Comparison of ENCODE assay signal across 20 mouse cellular contexts in genomic region chr4:140810458-140811260, GRCm38 (mm10). TPM values are rescaled to one million over a fixed set of nuclear protein-coding genes. Genes with fewer than 3 reads are reported as not detected.
DNase-seq lines count a peak whose midpoint lies in the region; ATAC-seq lines count a peak whose summit lies in the region.
"Had no signal": no experiment of that assay in that cellular context is flagged by ENCODE, and none has a peak within 500 bp of the region (broad histone marks: within the 10 kb centered on the region; RNA-seq: fewer than 3 reads in every experiment).

Padi3 (minus strand) TSS chr4:140810648.

- 80% methylated on average over 14 of the region's 16 CpGs for WGBS in forebrain, embryonic 10.5 days
- WGBS in forebrain, embryonic 12.5 days: 78% methylated on average over 15 of the region's 16 CpGs
- WGBS in embryonic facial prominence, embryonic 10.5 days: 72% methylated on average over 16 of the region's 16 CpGs

- no peak for DNase-seq in forebrain, embryonic 10.5 days (ENCODE audit: extremely low spot score, low spot score)
- DNase-seq in embryonic facial prominence, embryonic 10.5 days (ENCODE audit: low spot score): peak; percentile 41
- peak; percentile 73 for DNase-seq in thymus, postnatal 25 days
- DNase-seq in MN1 (ENCODE audit: low spot score): no peak
- no peak for DNase-seq in ovary, adult 18-20 months (ENCODE audit: low spot score)
- DNase-seq in kidney, adult 11 months: no peak
- DNase-seq: B cell, adult 2 months; cerebellum, adult 11-12 months; gastrocnemius, postnatal 25 days; kidney, adult 2 months; lung, postnatal 4 days; right cerebral cortex, postnatal 14 days had no signal

- H3K4me2 ChIP-seq in forebrain, embryonic 12.5 days: no peak within 1 kb of the TSS
- H3K4me2 ChIP-seq: hindbrain, embryonic 14.5 days had no signal

- H3K27ac ChIP-seq in forebrain, embryonic 10.5 days: 0 out of 2 replicates have a peak within 1 kb of the TSS, but pooled peaks have one; percentile 48
- H3K27ac ChIP-seq in forebrain, embryonic 12.5 days: no peak within 1 kb of the TSS
- peak within 1 kb of the TSS; percentile 5; the same call in 1 of the 2 replicates for H3K27ac ChIP-seq in embryonic facial prominence, embryonic 10.5 days (replicated peaks)
- H3K27ac ChIP-seq: hindbrain, embryonic 14.5 days; left cerebral cortex, adult 2 months had no signal

- H3K4me1 ChIP-seq in forebrain, embryonic 10.5 days: peaks cover 42% of the 10 kb centered on the region
- H3K4me1 ChIP-seq in forebrain, embryonic 12.5 days: peaks cover 22% of the 10 kb centered on the region
- peaks cover 45% of the 10 kb centered on the region for H3K4me1 ChIP-seq in embryonic facial prominence, embryonic 10.5 days

- H3K9ac ChIP-seq in forebrain, embryonic 12.5 days: no peak within 1 kb of the TSS
- H3K9ac ChIP-seq: hindbrain, embryonic 14.5 days had no signal

- no peak for ATAC-seq in forebrain, embryonic 12.5 days (ENCODE audit: low FRiP score)
- 0 out of 2 replicates have a peak, but pooled peaks have one; percentile 20 for ATAC-seq in megakaryocyte progenitor cell, adult 5-6 weeks (replicated peaks; ENCODE audit: poor library complexity)

- no peaks in the 10 kb centered on the region for H3K36me3 ChIP-seq in forebrain, embryonic 10.5 days (replicated peaks)
- no peaks in the 10 kb centered on the region for H3K36me3 ChIP-seq in forebrain, embryonic 12.5 days (replicated peaks)
- no peaks in the 10 kb centered on the region for H3K36me3 ChIP-seq in embryonic facial prominence, embryonic 10.5 days (replicated peaks)

- no peaks in the 10 kb centered on the region for H3K9me3 ChIP-seq in forebrain, embryonic 10.5 days
- no peaks in the 10 kb centered on the region for H3K9me3 ChIP-seq in forebrain, embryonic 12.5 days
- H3K9me3 ChIP-seq in embryonic facial prominence, embryonic 10.5 days: no peaks in the 10 kb centered on the region

- H3K4me3 ChIP-seq in forebrain, embryonic 10.5 days: no peak within 1 kb of the TSS; the same call in 1 of the 2 replicates
- no peak within 1 kb of the TSS for H3K4me3 ChIP-seq in forebrain, embryonic 12.5 days (replicated peaks)
- no peak within 1 kb of the TSS for H3K4me3 ChIP-seq in embryonic facial prominence, embryonic 10.5 days
- H3K4me3 ChIP-seq: left cerebral cortex, adult 2 months had no signal

- peaks cover 40% of the 10 kb centered on the region for H3K27me3 ChIP-seq in forebrain, embryonic 10.5 days (ENCODE audit: poor library complexity, severe bottlenecking)
- peaks cover 27% of the 10 kb centered on the region for H3K27me3 ChIP-seq in forebrain, embryonic 12.5 days
- peaks cover 34% of the 10 kb centered on the region for H3K27me3 ChIP-seq in embryonic facial prominence, embryonic 10.5 days (replicated peaks; ENCODE audit: low read depth, poor library complexity, severe bottlenecking)

RNA-seq across cellular contexts. Expression of gene Padi3, which starts in this region (rescaled TPM):
- 0.16 and 0.23 TPM in 2 replicates for polyA plus RNA-seq in forebrain, embryonic 10.5 days (2016; fragmentation: Nextera tagmentation; extraction: Ambion mirVana)
- polyA plus RNA-seq in forebrain, embryonic 12.5 days (2016; fragmentation: Nextera tagmentation; extraction: Ambion mirVana): 0.06 TPM in 1 of 2 replicates, not detected in the other
- 0.28 and 0.60 TPM in 2 replicates for polyA plus RNA-seq in embryonic facial prominence, embryonic 10.5 days (2016; fragmentation: Nextera tagmentation; extraction: Ambion mirVana)
- total RNA-seq in megakaryocyte progenitor cell, adult 5-6 weeks (2015): not detected in 2 replicates
- total RNA-seq in megakaryocyte progenitor cell, adult 5-6 weeks (2017): 0.07 and 0.46 TPM in 2 replicates
- total RNA-seq: adrenal gland, postnatal 4 days; left cerebral cortex, adult 2 months; liver, adult 2 months had no signal
- polyA plus RNA-seq: hindbrain, embryonic 14.5 days; large intestine, adult 2 months; liver, adult 2 months; stomach, embryonic 14.5 days had no signal

Comparison
In these comparisons a context has a peak if more than half of its experiments do, and no peak if none do; other contexts are left out.
1. Peak in DNase-seq and H3K27ac ChIP-seq in embryonic facial prominence, embryonic 10.5 days; RNA of the gene not detected or under 1 TPM.
2. Peak in ATAC-seq in megakaryocyte progenitor cell, adult 5-6 weeks; RNA of the gene not detected or under 1 TPM.